Mouse (Mus musculus): ENCODE data around the gene H2afy. TPM values are rescaled to one million over a fixed set of nuclear protein-coding genes. Genes with fewer than 3 reads are reported as not detected.

Gene H2afy
- polyA plus RNA-seq, 1 experiment from 2014 or later, result 246 TPM

- 0 out of 2 replicates have a peak overlapping the region, but pooled peaks have one; percentile 19 for H3K9ac ChIP-seq (ENCODE audit: low read depth, low read length)
- no peak overlapping the region for H3K4me3 ChIP-seq (ENCODE audit: low read depth, low read length)
- DNase-seq (ENCODE audit: low spot score), result no peak
- no peaks in the 10 kb centered on the region for H3K27me3 ChIP-seq (replicated peaks; ENCODE audit: control insufficient read depth, insufficient read depth, low read length)
- peaks cover 41% of the 10 kb centered on the region for H3K4me1 ChIP-seq (ENCODE audit: control insufficient read depth, insufficient read depth, low read length)
- peak overlapping the region; percentile 11; the same call in 1 of the 2 replicates for H3K27ac ChIP-seq (replicated peaks; ENCODE audit: low read depth, low read length)
- 45% methylated on average over 7 of the region's 7 CpGs for WGBS
- H3K36me3 ChIP-seq (ENCODE audit: control insufficient read depth, insufficient read depth, low read length), result no peaks in the 10 kb centered on the region
- no peak for ATAC-seq (ENCODE audit: low read depth)
- no peak overlapping the region for H3K4me2 ChIP-seq (ENCODE audit: low read depth, low read length)
- no peaks in the 10 kb centered on the region for H3K9me3 ChIP-seq (ENCODE audit: control insufficient read depth, low read length)
Observed at GRCm38 (mm10) chr13:56155671-56156070, 19.5 kb upstream of the H2afy start.

GRCm38 (mm10) chr13:56155048-56155447, 18.9 kb upstream of the H2afy start:
- no peak overlapping the region for H3K4me3 ChIP-seq (ENCODE audit: low read depth, low read length)
- H3K9ac ChIP-seq (ENCODE audit: low read depth, low read length), result no peak overlapping the region
- H3K36me3 ChIP-seq (ENCODE audit: control insufficient read depth, insufficient read depth, low read length), result no peaks in the 10 kb centered on the region
- peaks cover 37% of the 10 kb centered on the region for H3K4me1 ChIP-seq (ENCODE audit: control insufficient read depth, insufficient read depth, low read length)
- H3K27me3 ChIP-seq (replicated peaks; ENCODE audit: control insufficient read depth, insufficient read depth, low read length), result no peaks in the 10 kb centered on the region
- H3K4me2 ChIP-seq (ENCODE audit: low read depth, low read length), result no peak overlapping the region
- no peak for ATAC-seq (ENCODE audit: low read depth)
- peak overlapping the region; percentile 11; the same call in 1 of the 2 replicates for H3K27ac ChIP-seq (replicated peaks; ENCODE audit: low read depth, low read length)
- DNase-seq (ENCODE audit: low spot score), result no peak
- H3K9me3 ChIP-seq (ENCODE audit: control insufficient read depth, low read length), result no peaks in the 10 kb centered on the region
- 42% methylated on average over 5 of the region's 5 CpGs for WGBS

- no peak overlapping the region for H3K27ac ChIP-seq (replicated peaks; ENCODE audit: low read depth, low read length)
- no peaks in the 10 kb centered on the region for H3K27me3 ChIP-seq (replicated peaks; ENCODE audit: control insufficient read depth, insufficient read depth, low read length)
- DNase-seq (ENCODE audit: low spot score) (no peak), ATAC-seq (ENCODE audit: low read depth) (no peak)
- no peak overlapping the region for H3K4me3 ChIP-seq (ENCODE audit: low read depth, low read length)
- peaks cover 25% of the 10 kb centered on the region for H3K4me1 ChIP-seq (ENCODE audit: control insufficient read depth, insufficient read depth, low read length)
- H3K36me3 ChIP-seq (ENCODE audit: control insufficient read depth, insufficient read depth, low read length), result no peaks in the 10 kb centered on the region
- H3K4me2 ChIP-seq (ENCODE audit: low read depth, low read length), result no peak overlapping the region
- no peaks in the 10 kb centered on the region for H3K9me3 ChIP-seq (ENCODE audit: control insufficient read depth, low read length)
- WGBS, result 62% methylated on average over 7 of the region's 7 CpGs
- no peak overlapping the region for H3K9ac ChIP-seq (ENCODE audit: low read depth, low read length)
Observed at GRCm38 (mm10) chr13:56152773-56153460, 16.8 kb upstream of the H2afy start.

GRCm38 (mm10) chr13:56151404-56152226, 15.5 kb upstream of the H2afy start:
- WGBS, result 34% methylated on average over 22 of the region's 22 CpGs
- peak overlapping the region; percentile 46 for H3K4me2 ChIP-seq (ENCODE audit: low read depth, low read length)
- ATAC-seq (ENCODE audit: low read depth), result peak; percentile 76

GRCm38 (mm10) chr13:56145523-56145922, 9.4 kb upstream of the H2afy start:
- Histone ChIP-seq H3K9me3 (ENCODE audit: control insufficient read depth, low read length) (no peaks in the 10 kb centered on the region), H3K27me3 (replicated peaks; ENCODE audit: control insufficient read depth, insufficient read depth, low read length) (no peaks in the 10 kb centered on the region), H3K4me3 (ENCODE audit: low read depth, low read length) (no peak overlapping the region), H3K4me2 (ENCODE audit: low read depth, low read length) (no peak overlapping the region), H3K27ac (replicated peaks; ENCODE audit: low read depth, low read length) (no peak overlapping the region), H3K4me1 (ENCODE audit: control insufficient read depth, insufficient read depth, low read length) (no peaks in the 10 kb centered on the region; the same call in 1 of the 2 replicates), H3K36me3 (ENCODE audit: control insufficient read depth, insufficient read depth, low read length) (no peaks in the 10 kb centered on the region), H3K9ac (ENCODE audit: low read depth, low read length) (no peak overlapping the region)
- no peak for DNase-seq (ENCODE audit: low spot score)
- WGBS, result 30% methylated on average over 3 of the region's 3 CpGs
- ATAC-seq (ENCODE audit: low read depth), result no peak

More at GRCm38 (mm10) chr13:56151404-56152226, 15.5 kb upstream of the H2afy start:
- Histone ChIP-seq H3K27me3 (replicated peaks; ENCODE audit: control insufficient read depth, insufficient read depth, low read length) (no peaks in the 10 kb centered on the region), H3K4me3 (ENCODE audit: low read depth, low read length) (peak overlapping the region; percentile 11; the same call in 1 of the 2 replicates), H3K36me3 (ENCODE audit: control insufficient read depth, insufficient read depth, low read length) (no peaks in the 10 kb centered on the region), H3K4me1 (ENCODE audit: control insufficient read depth, insufficient read depth, low read length) (peaks cover 25% of the 10 kb centered on the region), H3K9me3 (ENCODE audit: control insufficient read depth, low read length) (no peaks in the 10 kb centered on the region), H3K9ac (ENCODE audit: low read depth, low read length) (no peak overlapping the region), H3K27ac (replicated peaks; ENCODE audit: low read depth, low read length) (peak overlapping the region; percentile 52)
- DNase-seq (ENCODE audit: low spot score), result peak; percentile 92

- Histone ChIP-seq H3K9me3 (ENCODE audit: control insufficient read depth, low read length) (no peaks in the 10 kb centered on the region), H3K4me3 (ENCODE audit: low read depth, low read length) (no peak overlapping the region), H3K36me3 (ENCODE audit: control insufficient read depth, insufficient read depth, low read length) (no peaks in the 10 kb centered on the region), H3K27ac (replicated peaks; ENCODE audit: low read depth, low read length) (no peak overlapping the region), H3K4me1 (ENCODE audit: control insufficient read depth, insufficient read depth, low read length) (no peaks in the 10 kb centered on the region; the same call in 1 of the 2 replicates), H3K9ac (ENCODE audit: low read depth, low read length) (no peak overlapping the region), H3K27me3 (replicated peaks; ENCODE audit: control insufficient read depth, insufficient read depth, low read length) (no peaks in the 10 kb centered on the region), H3K4me2 (ENCODE audit: low read depth, low read length) (no peak overlapping the region)
- 49% methylated on average over 2 of the region's 2 CpGs for WGBS
- DNase-seq (ENCODE audit: low spot score), result no peak
- ATAC-seq (ENCODE audit: low read depth), result no peak
Observed at GRCm38 (mm10) chr13:56144021-56144420, 7.9 kb upstream of the H2afy start.

GRCm38 (mm10) chr13:56143151-56143513, 7.0 kb upstream of the H2afy start:
- Histone ChIP-seq H3K27me3 (replicated peaks; ENCODE audit: control insufficient read depth, insufficient read depth, low read length) (no peaks in the 10 kb centered on the region), H3K9me3 (ENCODE audit: control insufficient read depth, low read length) (no peaks in the 10 kb centered on the region), H3K9ac (ENCODE audit: low read depth, low read length) (no peak overlapping the region), H3K36me3 (ENCODE audit: control insufficient read depth, insufficient read depth, low read length) (no peaks in the 10 kb centered on the region), H3K27ac (replicated peaks; ENCODE audit: low read depth, low read length) (no peak overlapping the region), H3K4me3 (ENCODE audit: low read depth, low read length) (no peak overlapping the region), H3K4me1 (ENCODE audit: control insufficient read depth, insufficient read depth, low read length) (no peaks in the 10 kb centered on the region; the same call in 1 of the 2 replicates), H3K4me2 (ENCODE audit: low read depth, low read length) (no peak overlapping the region)
- no peak for ATAC-seq (ENCODE audit: low read depth)
- DNase-seq (ENCODE audit: low spot score), result no peak
- WGBS, result 22% methylated on average over 7 of the region's 7 CpGs

- H3K27ac ChIP-seq (replicated peaks; ENCODE audit: low read depth, low read length), result no peak overlapping the region
- ATAC-seq (ENCODE audit: low read depth), result no peak
- no peaks in the 10 kb centered on the region for H3K36me3 ChIP-seq (ENCODE audit: control insufficient read depth, insufficient read depth, low read length)
- no peaks in the 10 kb centered on the region for H3K27me3 ChIP-seq (replicated peaks; ENCODE audit: control insufficient read depth, insufficient read depth, low read length)
- no peak overlapping the region for H3K9ac ChIP-seq (ENCODE audit: low read depth, low read length)
- no peaks in the 10 kb centered on the region for H3K9me3 ChIP-seq (ENCODE audit: control insufficient read depth, low read length)
- no peak for DNase-seq (ENCODE audit: low spot score)
- no peak overlapping the region for H3K4me2 ChIP-seq (ENCODE audit: low read depth, low read length)
- WGBS, result 34% methylated on average over 10 of the region's 11 CpGs
- no peaks in the 10 kb centered on the region; the same call in 1 of the 2 replicates for H3K4me1 ChIP-seq (ENCODE audit: control insufficient read depth, insufficient read depth, low read length)
- no peak overlapping the region for H3K4me3 ChIP-seq (ENCODE audit: low read depth, low read length)
Observed at GRCm38 (mm10) chr13:56142382-56143150, 6.4 kb upstream of the H2afy start.
